Mouse (Mus musculus): Measurements from ENCODE around the gene Mcur1.

Mcur1 gene

GRCm38 (mm10) chr13:43559711-43560457 is at the start of gene Mcur1:
TSS of gene Mcur1 (minus strand) at chr13:43560191.
- in situ Hi-C loops (cut with MboI, MseI) = loop anchor here (5.0 to 10.0 kb wide), 2 partner anchors 78 to 385 kb away; partner anchors contain the start of genes Ranbp9 and Tbc1d7

GRCm38 (mm10) chr13:43608854-43609253 is 48.9 kb upstream of the Mcur1 start:
- in situ Hi-C loops (cut with MboI, MseI) = no loop called here

GRCm38 (mm10) chr13:43603042-43603441 is 43.1 kb upstream of the Mcur1 start:
- in situ Hi-C loops (cut with MboI, MseI) = no loop called here

- in situ Hi-C loops (cut with MboI, MseI) = no loop called here
Observed at GRCm38 (mm10) chr13:43602440-43602839, 42.4 kb upstream of the Mcur1 start.

- in situ Hi-C loops (cut with MboI, MseI) = no loop called here
Observed at GRCm38 (mm10) chr13:43600967-43601366, 41.0 kb upstream of the Mcur1 start.

GRCm38 (mm10) chr13:43595896-43596295 is 35.9 kb upstream of the Mcur1 start:
- in situ Hi-C loops (cut with MboI, MseI) = loop anchor here (5.0 kb wide), 2 partner anchors 141 to 221 kb away; no protein-coding TSS in a partner anchor

GRCm38 (mm10) chr13:43592681-43593068 is 32.7 kb upstream of the Mcur1 start:
- in situ Hi-C loops (cut with MboI, MseI) = no loop called here

- in situ Hi-C loops (cut with MboI, MseI) = no loop called here
Observed at GRCm38 (mm10) chr13:43591828-43592680, 32.1 kb upstream of the Mcur1 start.

GRCm38 (mm10) chr13:43587844-43588840 is 28.2 kb upstream of the Mcur1 start:
- in situ Hi-C loops (cut with MboI, MseI) = no loop called here

GRCm38 (mm10) chr13:43586966-43587365 is 27.0 kb upstream of the Mcur1 start:
- in situ Hi-C loops (cut with MboI, MseI) = no loop called here

GRCm38 (mm10) chr13:43585335-43585734 is 25.3 kb upstream of the Mcur1 start:
- in situ Hi-C loops (cut with MboI, MseI) = no loop called here

- in situ Hi-C loops (cut with MboI, MseI) = no loop called here
Observed at GRCm38 (mm10) chr13:43583504-43583903, 23.5 kb upstream of the Mcur1 start.

GRCm38 (mm10) chr13:43582961-43583360 is 23.0 kb upstream of the Mcur1 start:
- in situ Hi-C loops (cut with MboI, MseI) = no loop called here

- in situ Hi-C loops (cut with MboI, MseI) = no loop called here
Observed at GRCm38 (mm10) chr13:43580661-43581060, 20.7 kb upstream of the Mcur1 start.

GRCm38 (mm10) chr13:43579740-43580139 is 19.7 kb upstream of the Mcur1 start:
- in situ Hi-C loops (cut with MboI, MseI) = loop anchor here (10.0 kb wide), 1 partner anchor 215 kb away; no protein-coding TSS in a partner anchor

GRCm38 (mm10) chr13:43577766-43578165 is 17.8 kb upstream of the Mcur1 start:
- in situ Hi-C loops (cut with MboI, MseI) = loop anchor here (10.0 kb wide), 1 partner anchor 217 kb away; no protein-coding TSS in a partner anchor

- in situ Hi-C loops (cut with MboI, MseI) = loop anchor here (10.0 kb wide), 1 partner anchor 218 kb away; no protein-coding TSS in a partner anchor
Observed at GRCm38 (mm10) chr13:43577254-43577653, 17.3 kb upstream of the Mcur1 start.

- in situ Hi-C loops (cut with MboI, MseI) = loop anchor here (10.0 kb wide), 1 partner anchor 219 kb away; no protein-coding TSS in a partner anchor
Observed at GRCm38 (mm10) chr13:43575431-43575830, 15.4 kb upstream of the Mcur1 start.

GRCm38 (mm10) chr13:43573979-43574378 is 14.0 kb upstream of the Mcur1 start:
- in situ Hi-C loops (cut with MboI, MseI) = loop anchor here (10.0 kb wide), 1 partner anchor 221 kb away; no protein-coding TSS in a partner anchor

GRCm38 (mm10) chr13:43567141-43567891 is 7.3 kb upstream of the Mcur1 start:
- in situ Hi-C loops (cut with MboI, MseI) = no loop called here
